Mouse (Mus musculus) liver, postnatal 0 days (tissue): ENCODE measurements around the gene Yju2. TPM values are rescaled to one million over a fixed set of nuclear protein-coding genes. Genes with fewer than 3 reads are reported as not detected.
A peak's percentile ranks its signal among the peaks of the same experiment; 100 is the strongest.

Experiments
- ATAC-seq: fragments of 200-750 bp; cut with Nextera tagmentation; 2 replicates; pipeline ENCODE4 v1.8.0; 2017; ENCODE audit warnings: mild to moderate bottlenecking, moderate library complexity
- DNase-seq: peaks from one replicate; pipeline ENCODE4 v3.0.0-alpha.2; 2016
- H3K27ac ChIP-seq: fragments of 300-500 bp; sonication (generic); 2 replicates; pipeline ENCODE4 v1.5.1; 2014; ENCODE audit warnings: antibody characterized with exemption, moderate library complexity, mild to moderate bottlenecking, low read depth
- H3K27me3 ChIP-seq: fragments of 300-500 bp; sonication (generic); 2 replicates; pipeline ENCODE4 v1.6.1; 2014; ENCODE audit warnings: low read length, control low read depth, mixed read lengths; ENCODE audit not compliant: insufficient read depth
- H3K36me3 ChIP-seq: fragments of 300-500 bp; sonication (generic); replicated peaks from 2 replicates; pipeline ENCODE4 v1.6.1; 2014; ENCODE audit warnings: mild to moderate bottlenecking, control low read depth, low read length, moderate library complexity, mixed read lengths; ENCODE audit not compliant: insufficient read depth
- H3K4me1 ChIP-seq: fragments of 300-500 bp; sonication (generic); 2 replicates; pipeline ENCODE4 v1.6.1; 2014; ENCODE audit warnings: antibody characterized with exemption, mild to moderate bottlenecking, control low read depth; ENCODE audit not compliant: insufficient read depth
- H3K4me2 ChIP-seq: fragments of 300-500 bp; sonication (generic); 2 replicates; pipeline ENCODE4 v1.6.1; 2014; ENCODE audit warnings: low read depth, mild to moderate bottlenecking, low read length, moderate library complexity, mixed read lengths
- H3K4me3 ChIP-seq: fragments of 300-500 bp; sonication (generic); 2 replicates; pipeline ENCODE4 v1.5.1; 2014; ENCODE audit warnings: low read depth, low read length
- H3K9ac ChIP-seq: fragments of 300-500 bp; sonication (generic); replicated peaks from 2 replicates; pipeline ENCODE4 v1.6.1; 2014; ENCODE audit warnings: mild to moderate bottlenecking, moderate library complexity
- H3K9me3 ChIP-seq: fragments of 300-500 bp; sonication (generic); 2 replicates; pipeline ENCODE4 v1.6.1; 2016; ENCODE audit warnings: mild to moderate bottlenecking, control low read depth, low read length, mixed read lengths
- CTCF ChIP-seq: sonication (generic); IDR thresholded peaks from 2 replicates; pipeline ENCODE4 v1.5.1; 2016; ENCODE audit warnings: antibody characterized with exemption, low read depth
- EP300 ChIP-seq: IDR thresholded peaks from 2 replicates; pipeline ENCODE4 v1.6.1; 2016; ENCODE audit warnings: antibody characterized with exemption, low read depth, mild to moderate bottlenecking
- WGBS: fragments of 180-500 bp; shearing (Covaris S2); extraction: QIAGEN DNeasy Blood & Tissue Kit; methylation state at CpG from one replicate; pipeline ENCODE4 v1.1.7; 2014; ENCODE audit not compliant: insufficient replicate concordance; 5-methylcytosine and 5-hydroxymethylcytosine counted together
- polyA plus RNA-seq: library from polyadenylated mRNA; unstranded; fragments of >200 nt; fragmentation: Nextera tagmentation; extraction: Ambion mirVana; gene quantifications from 2 replicates; pipeline ENCODE4 v1.2.1, GENCODE M21; 2015

Gene Yju2
- polyA plus RNA-seq, 1 experiment from 2014 or later = 7.1 TPM

DNA sequence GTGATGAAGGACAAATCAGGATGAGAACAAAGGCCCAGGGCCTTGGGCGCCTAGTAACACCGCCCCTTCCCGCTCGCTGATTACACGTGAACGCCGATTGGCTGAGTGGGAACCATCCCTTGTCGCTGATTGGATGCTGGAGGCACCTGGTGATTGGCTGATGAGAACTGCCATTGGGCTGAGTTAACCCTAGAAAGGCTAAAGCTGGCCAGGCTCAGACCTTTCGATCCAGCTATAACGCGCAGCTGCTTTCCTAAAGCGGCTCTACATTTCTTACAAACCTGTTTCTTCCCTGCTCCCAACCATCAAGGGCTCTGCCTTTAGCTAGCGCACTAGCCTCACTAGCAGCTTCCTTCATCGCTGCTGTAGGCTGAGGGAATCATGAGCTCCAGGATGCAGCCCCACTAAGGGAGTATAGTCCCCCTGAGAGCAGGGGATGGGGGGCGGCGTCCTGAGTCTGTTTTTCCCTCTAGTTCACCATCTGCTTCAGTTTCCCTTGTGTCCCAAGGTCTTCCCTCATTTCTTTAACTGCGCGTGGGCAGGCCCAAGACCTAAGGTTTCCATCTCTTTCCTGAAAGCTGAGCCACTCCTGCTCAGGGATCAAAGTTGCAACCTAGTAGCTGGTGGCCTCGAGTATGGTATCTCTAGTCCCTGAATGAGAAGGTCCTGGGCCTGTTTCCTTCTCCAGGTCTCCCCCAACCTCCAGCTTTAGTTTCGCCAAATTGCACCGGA lies 49.6 kb downstream of the Yju2 start:
- DNase-seq = peak; percentile 90
- Histone ChIP-seq H3K4me2 (peak overlapping the region; percentile 98), H3K36me3 (peaks cover 11% of the 10 kb centered on the region), H3K4me3 (peak overlapping the region; percentile 79), H3K4me1 (peaks cover 28% of the 10 kb centered on the region), H3K27ac (peak overlapping the region; percentile 79), H3K9me3 (no peaks in the 10 kb centered on the region), H3K27me3 (no peaks in the 10 kb centered on the region), H3K9ac (peak overlapping the region; percentile 68)
- WGBS = 0% methylated on average over 21 of the region's 21 CpGs
- no peak for TF ChIP-seq EP300
- no peak for TF ChIP-seq CTCF
- peak; percentile 84 for ATAC-seq

DNA sequence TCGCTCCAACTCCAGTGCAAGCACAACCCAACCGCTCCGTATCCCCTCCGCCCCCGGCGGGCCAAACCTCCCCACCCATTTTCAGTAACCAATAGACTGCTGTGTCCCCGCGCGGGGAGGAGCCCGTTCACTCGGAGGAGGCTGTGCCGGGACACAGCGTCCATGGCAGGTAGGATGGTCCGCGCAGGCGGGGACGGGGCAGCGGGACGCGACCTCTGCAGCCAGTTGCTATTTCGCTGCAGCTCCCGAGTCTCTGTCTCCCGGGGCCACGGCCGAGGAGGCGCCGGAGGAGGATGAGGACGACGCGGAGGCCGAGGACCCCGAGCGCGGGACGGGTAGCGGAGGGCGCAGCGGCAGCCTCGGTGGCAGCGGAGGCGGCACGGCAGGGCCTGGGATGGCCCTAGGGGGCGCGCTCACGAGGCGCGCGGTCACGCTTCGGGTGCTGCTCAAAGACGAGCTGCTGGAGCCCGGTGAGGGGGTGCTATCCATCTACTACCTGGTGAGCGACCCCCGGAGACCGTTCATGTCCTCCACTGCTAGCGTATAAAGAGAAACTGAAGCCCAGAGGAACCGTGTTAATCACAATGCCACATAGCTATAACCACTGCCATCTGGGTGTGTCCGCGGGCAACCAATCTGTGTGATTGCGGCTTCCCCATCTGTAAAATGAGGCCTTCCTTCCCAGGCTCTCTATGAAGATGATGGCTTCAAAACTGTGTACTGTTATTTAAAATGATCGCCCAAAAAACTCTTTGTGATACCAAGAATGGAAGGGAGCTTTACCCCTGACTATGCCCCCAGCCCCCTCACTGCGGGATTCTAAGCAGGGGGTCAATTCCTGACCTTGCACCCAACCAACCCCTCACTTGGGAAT lies 50.4 kb downstream of the Yju2 start:
- H3K4me1 ChIP-seq = peaks cover 28% of the 10 kb centered on the region
- H3K27ac ChIP-seq = peak overlapping the region; percentile 79
- TF ChIP-seq EP300 (no peak), CTCF (peak; percentile 61)
- H3K9ac ChIP-seq = peak overlapping the region; percentile 68
- 1% methylated on average over 50 of the region's 62 CpGs for WGBS
- peak; percentile 87 for ATAC-seq
- H3K4me2 ChIP-seq = peak overlapping the region; percentile 98
- H3K36me3 ChIP-seq = peaks cover 11% of the 10 kb centered on the region
- H3K4me3 ChIP-seq = peak overlapping the region; percentile 79
- H3K9me3 ChIP-seq = no peaks in the 10 kb centered on the region
- H3K27me3 ChIP-seq = no peaks in the 10 kb centered on the region
- DNase-seq = peak; percentile 91

DNA sequence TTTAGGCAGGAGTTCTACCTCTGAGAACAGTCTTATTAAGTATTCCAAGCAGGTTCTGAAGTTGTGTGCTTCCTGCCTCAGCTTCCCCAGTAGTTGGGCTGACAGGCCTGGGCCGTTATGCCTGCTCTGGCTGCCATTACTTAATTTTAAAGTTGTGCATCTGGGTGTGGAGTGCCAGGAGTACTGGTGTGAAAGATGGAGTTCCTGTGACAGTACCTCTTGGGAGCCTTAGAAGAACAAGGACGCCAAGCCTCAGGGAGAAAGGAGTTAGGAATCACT lies 51.0 kb downstream of the Yju2 start:
- no peaks in the 10 kb centered on the region for H3K27me3 ChIP-seq
- ATAC-seq (no peak), DNase-seq (no peak)
- peak overlapping the region; percentile 31; the same call in 1 of the 2 replicates for H3K9ac ChIP-seq
- WGBS = 56% methylated on average over 2 of the region's 2 CpGs
- no peaks in the 10 kb centered on the region for H3K9me3 ChIP-seq
- H3K36me3 ChIP-seq = peaks cover 11% of the 10 kb centered on the region
- TF ChIP-seq EP300 (no peak), CTCF (0 out of 2 replicates have a peak, but pooled peaks have one; percentile 1)
- H3K27ac ChIP-seq = no peak overlapping the region
- peaks cover 28% of the 10 kb centered on the region for H3K4me1 ChIP-seq
- peak overlapping the region; percentile 79 for H3K4me3 ChIP-seq
- peak overlapping the region; percentile 98 for H3K4me2 ChIP-seq

DNA sequence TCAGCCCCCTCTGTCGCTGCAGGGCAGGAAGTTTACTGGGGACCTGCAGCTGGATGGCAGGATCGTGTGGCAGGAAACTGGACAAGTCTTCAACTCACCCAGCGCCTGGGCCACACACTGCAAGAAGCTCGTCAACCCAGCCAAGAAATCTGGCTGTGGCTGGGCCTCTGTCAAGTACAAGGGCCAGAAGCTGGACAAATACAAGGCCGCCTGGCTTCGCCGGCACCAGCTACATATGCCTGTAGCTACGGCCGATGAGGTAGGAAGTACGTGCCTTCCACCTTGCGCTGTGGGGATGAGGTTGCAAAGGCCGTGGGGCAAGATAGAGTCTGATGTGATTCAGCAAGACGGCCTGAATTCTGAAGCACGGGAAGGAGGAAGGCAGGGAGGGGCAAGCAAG lies 51.4 kb downstream of the Yju2 start:
- no peak for ATAC-seq
- WGBS = 68% methylated on average over 14 of the region's 14 CpGs
- H3K4me1 ChIP-seq = peaks cover 27% of the 10 kb centered on the region

DNA sequence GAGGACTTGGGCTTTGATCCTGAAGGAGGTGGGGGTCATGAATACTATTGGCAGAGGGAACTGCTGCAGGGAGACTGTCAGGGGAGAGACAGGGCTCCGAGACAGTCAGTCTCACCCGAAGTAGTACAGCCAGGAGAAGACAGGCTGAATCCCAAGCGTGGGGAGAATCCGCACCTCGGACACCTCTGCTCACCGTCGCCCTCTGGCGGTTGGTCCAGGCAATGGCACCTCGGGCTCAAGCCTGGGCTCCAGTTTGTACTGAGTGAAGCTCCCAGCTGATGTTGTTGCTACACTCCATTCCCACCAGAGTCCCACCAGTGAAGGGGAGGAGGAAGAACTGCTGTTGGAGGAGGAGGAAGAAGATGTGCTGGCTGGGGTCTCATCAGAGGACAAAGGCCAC lies 51.8 kb downstream of the Yju2 start:
- TF ChIP-seq CTCF = peak; percentile 98
- TF ChIP-seq EP300 = no peak
- no peak overlapping the region for H3K27ac ChIP-seq
- peaks cover 17% of the 10 kb centered on the region for H3K36me3 ChIP-seq
- no peak overlapping the region for H3K4me3 ChIP-seq
- no peak for ATAC-seq
- WGBS = 9% methylated on average over 9 of the region's 9 CpGs
- H3K27me3 ChIP-seq = no peaks in the 10 kb centered on the region
- H3K4me1 ChIP-seq = peaks cover 26% of the 10 kb centered on the region
- H3K9ac ChIP-seq = no peak overlapping the region
- peak overlapping the region; percentile 98 for H3K4me2 ChIP-seq
- no peaks in the 10 kb centered on the region for H3K9me3 ChIP-seq
- DNase-seq = peak; percentile 88

More for the DNA sequence above, 51.4 kb downstream of the Yju2 start:
- TF ChIP-seq EP300 (no peak), CTCF (no peak)
- no peak overlapping the region for H3K4me3 ChIP-seq
- peak overlapping the region; percentile 98 for H3K4me2 ChIP-seq
- no peaks in the 10 kb centered on the region for H3K9me3 ChIP-seq
- no peak for DNase-seq
- H3K36me3 ChIP-seq = peaks cover 13% of the 10 kb centered on the region
- no peak overlapping the region for H3K27ac ChIP-seq
- H3K9ac ChIP-seq = peak overlapping the region; percentile 31; the same call in 1 of the 2 replicates
- H3K27me3 ChIP-seq = no peaks in the 10 kb centered on the region

DNA sequence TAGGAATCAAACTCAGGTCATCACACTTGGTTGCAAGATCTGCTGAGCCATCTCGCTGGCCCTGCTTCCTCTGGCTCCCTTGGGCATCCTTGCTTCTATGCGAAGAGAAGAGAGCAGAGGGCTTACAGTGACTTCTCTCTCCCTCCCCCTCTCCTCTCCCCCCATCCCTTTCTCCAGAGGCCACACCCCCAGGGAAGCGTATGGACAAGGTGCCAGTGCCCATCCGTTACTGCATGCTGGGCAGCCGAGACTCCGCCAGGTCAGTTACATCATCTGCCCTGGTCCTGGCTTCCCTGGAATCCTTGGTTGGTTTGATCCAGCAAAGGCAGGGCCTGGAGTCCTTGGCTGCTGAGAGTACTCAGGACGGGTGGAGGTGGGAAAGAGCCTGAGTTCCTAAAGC lies 52.5 kb downstream of the Yju2 start:
- H3K4me3 ChIP-seq = no peak overlapping the region
- no peak overlapping the region for H3K27ac ChIP-seq
- peaks cover 26% of the 10 kb centered on the region for H3K4me1 ChIP-seq
- ATAC-seq = no peak
- H3K9me3 ChIP-seq = no peaks in the 10 kb centered on the region
- DNase-seq = no peak
- H3K36me3 ChIP-seq = peaks cover 25% of the 10 kb centered on the region
- 85% methylated on average over 7 of the region's 7 CpGs for WGBS
- H3K4me2 ChIP-seq = no peak overlapping the region
- no peak overlapping the region for H3K9ac ChIP-seq
- no peaks in the 10 kb centered on the region for H3K27me3 ChIP-seq
- TF ChIP-seq EP300 (no peak), CTCF (no peak)
